Mouse (Mus musculus): ENCODE results near the gene Mpped2. TPM values are rescaled to one million over a fixed set of nuclear protein-coding genes. Genes with fewer than 3 reads are reported as not detected.

The Mpped2 gene
- total and polyA plus RNA-seq, 2 experiments = 0.20 to 0.37 TPM

GRCm38 (mm10) chr2:106732171-106732570, 39.1 kb downstream of the Mpped2 start:
- 68% methylated on average over 3 of the region's 3 CpGs for WGBS
- H3K4me3 ChIP-seq (ENCODE audit: insufficient read depth, low read depth, low read length) = no peak overlapping the region
- no peak overlapping the region for H3K27ac ChIP-seq (replicated peaks; ENCODE audit: insufficient read depth, low read depth, low read length)
- DNase-seq (ENCODE audit: extremely low read depth, low read depth, low spot score) = no peak
- no peaks in the 10 kb centered on the region for H3K27me3 ChIP-seq (ENCODE audit: control insufficient read depth, insufficient read depth, low read length)
- no peak for TF ChIP-seq POLR2A (IDR thresholded peaks at IDR 0.05; ENCODE audit: extremely low read depth, insufficient read depth, low read length)
- TF ChIP-seq CTCF (IDR thresholded peaks at IDR 0.05; ENCODE audit: low read depth, low read length) = no peak
- no peaks in the 10 kb centered on the region for H3K4me1 ChIP-seq (ENCODE audit: control insufficient read depth, insufficient read depth, low read length)
- H3K79me2 ChIP-seq (ENCODE audit: control insufficient read depth, insufficient read depth, low read length) = no peaks in the 10 kb centered on the region
- H3K36me3 ChIP-seq (ENCODE audit: control insufficient read depth, insufficient read depth, low read length) = no peaks in the 10 kb centered on the region
- H3K9ac ChIP-seq (ENCODE audit: low read depth, low read length) = no peak overlapping the region

- Histone ChIP-seq H3K27me3 (ENCODE audit: control insufficient read depth, insufficient read depth, low read length) (no peaks in the 10 kb centered on the region), H3K4me3 (ENCODE audit: insufficient read depth, low read depth, low read length) (no peak overlapping the region), H3K4me1 (ENCODE audit: control insufficient read depth, insufficient read depth, low read length) (no peaks in the 10 kb centered on the region), H3K27ac (replicated peaks; ENCODE audit: insufficient read depth, low read depth, low read length) (no peak overlapping the region), H3K9ac (ENCODE audit: low read depth, low read length) (no peak overlapping the region), H3K36me3 (ENCODE audit: control insufficient read depth, insufficient read depth, low read length) (no peaks in the 10 kb centered on the region), H3K79me2 (ENCODE audit: control insufficient read depth, insufficient read depth, low read length) (no peaks in the 10 kb centered on the region)
- DNase-seq (ENCODE audit: extremely low read depth, low read depth, low spot score) = no peak
- TF ChIP-seq POLR2A (IDR thresholded peaks at IDR 0.05; ENCODE audit: extremely low read depth, insufficient read depth, low read length) = no peak
- TF ChIP-seq CTCF (IDR thresholded peaks at IDR 0.05; ENCODE audit: low read depth, low read length) = no peak
- 72% methylated on average over 5 of the region's 5 CpGs for WGBS
Observed at GRCm38 (mm10) chr2:106733396-106733795, 40.3 kb downstream of the Mpped2 start.

GRCm38 (mm10) chr2:106734004-106734403, 40.9 kb downstream of the Mpped2 start:
- H3K79me2 ChIP-seq (ENCODE audit: control insufficient read depth, insufficient read depth, low read length) = no peaks in the 10 kb centered on the region
- H3K4me1 ChIP-seq (ENCODE audit: control insufficient read depth, insufficient read depth, low read length) = no peaks in the 10 kb centered on the region
- no peaks in the 10 kb centered on the region for H3K27me3 ChIP-seq (ENCODE audit: control insufficient read depth, insufficient read depth, low read length)
- H3K4me3 ChIP-seq (ENCODE audit: insufficient read depth, low read depth, low read length) = no peak overlapping the region
- DNase-seq (ENCODE audit: extremely low read depth, low read depth, low spot score) = no peak
- no peaks in the 10 kb centered on the region for H3K36me3 ChIP-seq (ENCODE audit: control insufficient read depth, insufficient read depth, low read length)
- 78% methylated on average over 4 of the region's 4 CpGs for WGBS
- H3K27ac ChIP-seq (replicated peaks; ENCODE audit: insufficient read depth, low read depth, low read length) = no peak overlapping the region
- no peak overlapping the region for H3K9ac ChIP-seq (ENCODE audit: low read depth, low read length)
- TF ChIP-seq CTCF (IDR thresholded peaks at IDR 0.05; ENCODE audit: low read depth, low read length) (no peak), POLR2A (IDR thresholded peaks at IDR 0.05; ENCODE audit: extremely low read depth, insufficient read depth, low read length) (no peak)

GRCm38 (mm10) chr2:106735211-106735610, 42.1 kb downstream of the Mpped2 start:
- no peaks in the 10 kb centered on the region for H3K36me3 ChIP-seq (ENCODE audit: control insufficient read depth, insufficient read depth, low read length)
- H3K4me3 ChIP-seq (ENCODE audit: insufficient read depth, low read depth, low read length) = no peak overlapping the region
- no peaks in the 10 kb centered on the region for H3K4me1 ChIP-seq (ENCODE audit: control insufficient read depth, insufficient read depth, low read length)
- WGBS = 76% methylated on average over 5 of the region's 5 CpGs
- no peak overlapping the region for H3K27ac ChIP-seq (replicated peaks; ENCODE audit: insufficient read depth, low read depth, low read length)
- no peaks in the 10 kb centered on the region for H3K79me2 ChIP-seq (ENCODE audit: control insufficient read depth, insufficient read depth, low read length)
- TF ChIP-seq CTCF (IDR thresholded peaks at IDR 0.05; ENCODE audit: low read depth, low read length) = no peak
- no peak for TF ChIP-seq POLR2A (IDR thresholded peaks at IDR 0.05; ENCODE audit: extremely low read depth, insufficient read depth, low read length)
- DNase-seq (ENCODE audit: extremely low read depth, low read depth, low spot score) = no peak
- H3K27me3 ChIP-seq (ENCODE audit: control insufficient read depth, insufficient read depth, low read length) = no peaks in the 10 kb centered on the region
- no peak overlapping the region for H3K9ac ChIP-seq (ENCODE audit: low read depth, low read length)

- Histone ChIP-seq H3K79me2 (ENCODE audit: control insufficient read depth, insufficient read depth, low read length) (no peaks in the 10 kb centered on the region), H3K4me1 (ENCODE audit: control insufficient read depth, insufficient read depth, low read length) (no peaks in the 10 kb centered on the region), H3K36me3 (ENCODE audit: control insufficient read depth, insufficient read depth, low read length) (no peaks in the 10 kb centered on the region), H3K27ac (replicated peaks; ENCODE audit: insufficient read depth, low read depth, low read length) (no peak overlapping the region), H3K9ac (ENCODE audit: low read depth, low read length) (no peak overlapping the region), H3K27me3 (ENCODE audit: control insufficient read depth, insufficient read depth, low read length) (no peaks in the 10 kb centered on the region), H3K4me3 (ENCODE audit: insufficient read depth, low read depth, low read length) (no peak overlapping the region)
- no peak for TF ChIP-seq CTCF (IDR thresholded peaks at IDR 0.05; ENCODE audit: low read depth, low read length)
- no peak for DNase-seq (ENCODE audit: extremely low read depth, low read depth, low spot score)
- 91% methylated on average over 15 of the region's 15 CpGs for WGBS
Observed at GRCm38 (mm10) chr2:106735792-106736359, 42.8 kb downstream of the Mpped2 start.

GRCm38 (mm10) chr2:106738951-106739350, 45.9 kb downstream of the Mpped2 start:
- Histone ChIP-seq H3K27ac (replicated peaks; ENCODE audit: insufficient read depth, low read depth, low read length) (no peak overlapping the region), H3K27me3 (ENCODE audit: control insufficient read depth, insufficient read depth, low read length) (no peaks in the 10 kb centered on the region), H3K9ac (ENCODE audit: low read depth, low read length) (no peak overlapping the region), H3K79me2 (ENCODE audit: control insufficient read depth, insufficient read depth, low read length) (no peaks in the 10 kb centered on the region), H3K36me3 (ENCODE audit: control insufficient read depth, insufficient read depth, low read length) (no peaks in the 10 kb centered on the region), H3K4me1 (ENCODE audit: control insufficient read depth, insufficient read depth, low read length) (no peaks in the 10 kb centered on the region), H3K4me3 (ENCODE audit: insufficient read depth, low read depth, low read length) (no peak overlapping the region)
- WGBS = 83% methylated on average over 5 of the region's 5 CpGs
- no peak for DNase-seq (ENCODE audit: extremely low read depth, low read depth, low spot score)
- TF ChIP-seq CTCF (IDR thresholded peaks at IDR 0.05; ENCODE audit: low read depth, low read length) (no peak), POLR2A (IDR thresholded peaks at IDR 0.05; ENCODE audit: extremely low read depth, insufficient read depth, low read length) (no peak)

Measured in liver, adult 2 months (tissue).